Mouse (Mus musculus) CH12.LX (cell line): ENCODE measurements around the gene Tymp.

Experiments used
- CHD2 ChIP-seq: IDR thresholded peaks from 2 replicates; pipeline ENCODE4 v1.6.1; 2011; ENCODE audit warnings: low read length, improper control_type of control experiment
- CTCF ChIP-seq, 2 experiments: IDR thresholded peaks in 1 of 2; conservative IDR thresholded peaks in 1 of 2; 2 replicates each; pipeline ENCODE4 v1.5.1; 2011 to 2012; ENCODE audit warnings: low read depth in 2 of 2, low read length in 2 of 2, improper control_type of control experiment in 1 of 2, inconsistent platforms in 1 of 2, mild to moderate bottlenecking in 1 of 2, moderate library complexity in 1 of 2
- POLR2A ChIP-seq: IDR thresholded peaks from 2 replicates; pipeline ENCODE4 v1.6.1; 2011; ENCODE audit warnings: low read depth, mild to moderate bottlenecking, improper control_type of control experiment, low read length
- SIN3A ChIP-seq: IDR thresholded peaks from 2 replicates; pipeline ENCODE4 v1.6.1; 2012; ENCODE audit warnings: low read length, improper control_type of control experiment, inconsistent platforms
- SMC3 ChIP-seq: IDR thresholded peaks from 2 replicates; pipeline ENCODE4 v1.6.1; 2011; ENCODE audit warnings: low read depth, low read length, improper control_type of control experiment
- ZNF384 ChIP-seq: IDR thresholded peaks from 2 replicates; pipeline ENCODE4 v1.6.1; 2012; ENCODE audit warnings: low read depth, low read length, improper control_type of control experiment, inconsistent platforms

GRCm38 (mm10) chr15:89334271-89334670 is 42.6 kb downstream of the Tymp start, which contains the start of gene Miox:
- TF ChIP-seq SIN3A (no peak), SMC3 (no peak), CHD2 (no peak), ZNF384 (no peak), CTCF (conservative IDR thresholded peaks at IDR 0.05 in 1 of 2, IDR thresholded peaks at IDR 0.05 in 1 of 2; ENCODE audit: low read depth in 2 of 2, low read length in 2 of 2) (no peak), POLR2A (no peak)
